Mouse (Mus musculus): ENCODE results near the gene Tprgl. TPM values are rescaled to one million over a fixed set of nuclear protein-coding genes. Genes with fewer than 3 reads are reported as not detected.

Tprgl gene
- polyA plus RNA-seq, 2 experiments: 95.7 to 156 TPM

DNA sequence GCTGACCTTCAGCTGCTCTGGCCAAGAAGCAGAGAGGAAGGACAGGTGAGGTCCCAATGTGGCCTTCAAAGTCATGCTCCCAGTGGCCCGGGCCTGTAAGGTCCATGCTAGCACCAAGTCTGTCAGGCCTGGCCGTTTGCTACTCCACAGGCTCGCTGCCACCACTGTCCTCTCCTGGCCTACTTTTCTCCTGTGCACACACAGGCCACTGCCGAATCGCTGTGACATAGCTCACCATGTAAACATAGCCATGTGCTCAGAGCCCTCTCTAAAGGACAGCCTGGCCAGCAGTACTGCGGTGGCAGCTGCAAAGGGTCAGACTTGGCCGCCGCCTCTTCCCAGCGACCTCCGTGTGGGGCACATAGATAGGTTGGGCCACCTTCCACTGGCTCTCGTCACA is 6.4 kb downstream of the Tprgl start:
- Histone ChIP-seq H3K27me3 (ENCODE audit: control insufficient read depth, insufficient read depth, low read length) (no peaks in the 10 kb centered on the region), H3K27ac (replicated peaks; ENCODE audit: low read depth, low read length) (no peak overlapping the region), H3K4me2 (replicated peaks; ENCODE audit: low read depth, low read length, severe bottlenecking) (no peak overlapping the region), H3K9ac (ENCODE audit: low read depth, low read length, severe bottlenecking) (no peak overlapping the region), H3K4me3 (replicated peaks; ENCODE audit: low read length) (no peak overlapping the region), H3K36me3 (ENCODE audit: control insufficient read depth, insufficient read depth, low read length) (peaks cover 81% of the 10 kb centered on the region), H3K9me3 (ENCODE audit: control insufficient read depth, low read length) (no peaks in the 10 kb centered on the region), H3K4me1 (ENCODE audit: control insufficient read depth, insufficient read depth, low read length) (peaks cover under 1% of the 10 kb centered on the region; the same call in 1 of the 2 replicates)
- no peak for TF ChIP-seq POLR2A (IDR thresholded peaks at IDR 0.05; ENCODE audit: borderline replicate concordance, extremely low read depth, insufficient read depth, insufficient read length)
- ATAC-seq (ENCODE audit: low FRiP score, low read depth) (no peak), DNase-seq (ENCODE audit: low spot score) (no peak)
- WGBS: 75% methylated on average over 11 of the region's 11 CpGs

- peaks cover 32% of the 10 kb centered on the region for H3K36me3 ChIP-seq (ENCODE audit: control insufficient read depth, insufficient read depth, low read length)
- no peaks in the 10 kb centered on the region for H3K9me3 ChIP-seq (ENCODE audit: control insufficient read depth, low read length)
- H3K27ac ChIP-seq (replicated peaks; ENCODE audit: low read depth, low read length): no peak overlapping the region
- H3K4me1 ChIP-seq (ENCODE audit: control insufficient read depth, insufficient read depth, low read length): 0 out of 2 replicates have a peak, but pooled peaks cover 5% of the 10 kb centered on the region
- no peak for ATAC-seq (ENCODE audit: low FRiP score, low read depth)
- no peak overlapping the region for H3K4me3 ChIP-seq (replicated peaks; ENCODE audit: low read length)
- H3K27me3 ChIP-seq (ENCODE audit: control insufficient read depth, insufficient read depth, low read length): peaks cover 6% of the 10 kb centered on the region
- WGBS: 74% methylated on average over 10 of the region's 10 CpGs
- no peak overlapping the region for H3K4me2 ChIP-seq (replicated peaks; ENCODE audit: low read depth, low read length, severe bottlenecking)
- no peak overlapping the region for H3K9ac ChIP-seq (ENCODE audit: low read depth, low read length, severe bottlenecking)
- DNase-seq (ENCODE audit: low spot score): no peak
- no peak for TF ChIP-seq POLR2A (IDR thresholded peaks at IDR 0.05; ENCODE audit: borderline replicate concordance, extremely low read depth, insufficient read depth, insufficient read length)
Observed at GRCm38 (mm10) chr4:154146342-154146741, 14.1 kb downstream of the Tprgl start.

DNA sequence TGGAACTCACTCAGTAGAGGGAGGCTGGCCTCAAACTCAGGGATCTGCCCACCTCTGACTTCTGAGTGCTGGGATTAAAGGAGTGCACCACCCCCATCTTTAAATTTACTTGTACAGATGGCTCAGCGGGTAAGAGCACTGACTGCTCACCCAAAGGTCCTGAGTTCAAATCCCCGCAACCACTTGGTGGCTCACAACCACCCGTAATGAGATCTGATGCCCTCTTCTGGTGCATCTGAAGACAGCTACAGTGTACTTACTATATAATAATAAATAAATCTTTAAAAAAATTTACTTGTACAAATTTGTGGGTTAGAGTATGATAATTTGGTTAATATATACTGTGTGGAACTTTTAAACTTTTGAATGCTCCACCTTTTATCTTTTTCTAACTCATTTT is 15.8 kb downstream of the Tprgl start:
- 76% methylated on average over 3 of the region's 3 CpGs for WGBS
- no peak for DNase-seq (ENCODE audit: low spot score)
- Histone ChIP-seq H3K27me3 (ENCODE audit: control insufficient read depth, insufficient read depth, low read length) (peaks cover 21% of the 10 kb centered on the region), H3K27ac (replicated peaks; ENCODE audit: low read depth, low read length) (no peak overlapping the region), H3K9ac (ENCODE audit: low read depth, low read length, severe bottlenecking) (no peak overlapping the region), H3K9me3 (ENCODE audit: control insufficient read depth, low read length) (no peaks in the 10 kb centered on the region), H3K36me3 (ENCODE audit: control insufficient read depth, insufficient read depth, low read length) (peaks cover 19% of the 10 kb centered on the region; the same call in 1 of the 2 replicates), H3K4me3 (replicated peaks; ENCODE audit: low read length) (no peak overlapping the region), H3K4me1 (ENCODE audit: control insufficient read depth, insufficient read depth, low read length) (peaks cover 15% of the 10 kb centered on the region; the same call in 1 of the 2 replicates), H3K4me2 (replicated peaks; ENCODE audit: low read depth, low read length, severe bottlenecking) (no peak overlapping the region)
- no peak for ATAC-seq (ENCODE audit: low FRiP score, low read depth)
- TF ChIP-seq POLR2A (IDR thresholded peaks at IDR 0.05; ENCODE audit: borderline replicate concordance, extremely low read depth, insufficient read depth, insufficient read length): no peak

GRCm38 (mm10) chr4:154142211-154143040 is 18.0 kb downstream of the Tprgl start, which contains the start of gene Wrap73:
TSS of gene Wrap73 (plus strand) at chr4:154142372.
- Histone ChIP-seq H3K4me1 (ENCODE audit: control insufficient read depth, insufficient read depth, low read length) (peaks cover 15% of the 10 kb centered on the region; the same call in 1 of the 2 replicates), H3K4me2 (replicated peaks; ENCODE audit: low read depth, low read length, severe bottlenecking) (peak within 1 kb of the TSS; percentile 83), H3K27me3 (ENCODE audit: control insufficient read depth, insufficient read depth, low read length) (peaks cover 43% of the 10 kb centered on the region), H3K27ac (replicated peaks; ENCODE audit: low read depth, low read length) (peak within 1 kb of the TSS; percentile 63), H3K36me3 (ENCODE audit: control insufficient read depth, insufficient read depth, low read length) (peaks cover 9% of the 10 kb centered on the region; the same call in 1 of the 2 replicates), H3K9ac (ENCODE audit: low read depth, low read length, severe bottlenecking) (peak within 1 kb of the TSS; percentile 68), H3K4me3 (replicated peaks; ENCODE audit: low read length) (peak within 1 kb of the TSS; percentile 64), H3K9me3 (ENCODE audit: control insufficient read depth, low read length) (no peaks in the 10 kb centered on the region)
- ATAC-seq (ENCODE audit: low FRiP score, low read depth) (peak; percentile 97), DNase-seq (ENCODE audit: low spot score) (peak; percentile 90)
- 3% methylated on average over 49 of the region's 49 CpGs for WGBS
- 0 out of 2 replicates have a peak, but pooled peaks have one; percentile 40 for TF ChIP-seq POLR2A (IDR thresholded peaks at IDR 0.05; ENCODE audit: borderline replicate concordance, extremely low read depth, insufficient read depth, insufficient read length)

- H3K36me3 ChIP-seq (ENCODE audit: control insufficient read depth, insufficient read depth, low read length): peaks cover 1% of the 10 kb centered on the region; the same call in 1 of the 2 replicates
- H3K9ac ChIP-seq (ENCODE audit: low read depth, low read length, severe bottlenecking): no peak overlapping the region; the same call in 1 of the 2 replicates
- no peak overlapping the region for H3K4me2 ChIP-seq (replicated peaks; ENCODE audit: low read depth, low read length, severe bottlenecking)
- DNase-seq (ENCODE audit: low spot score) (no peak), ATAC-seq (ENCODE audit: low FRiP score, low read depth) (no peak)
- WGBS: 2% methylated on average over 42 of the region's 42 CpGs
- peaks cover 15% of the 10 kb centered on the region; the same call in 1 of the 2 replicates for H3K4me1 ChIP-seq (ENCODE audit: control insufficient read depth, insufficient read depth, low read length)
- no peak overlapping the region for H3K27ac ChIP-seq (replicated peaks; ENCODE audit: low read depth, low read length)
- H3K27me3 ChIP-seq (ENCODE audit: control insufficient read depth, insufficient read depth, low read length): peaks cover 47% of the 10 kb centered on the region
- peak overlapping the region; percentile 3; the same call in 1 of the 2 replicates for H3K4me3 ChIP-seq (replicated peaks; ENCODE audit: low read length)
- H3K9me3 ChIP-seq (ENCODE audit: control insufficient read depth, low read length): no peaks in the 10 kb centered on the region
- TF ChIP-seq POLR2A (IDR thresholded peaks at IDR 0.05; ENCODE audit: borderline replicate concordance, extremely low read depth, insufficient read depth, insufficient read length): no peak
Observed at GRCm38 (mm10) chr4:154141009-154141867, 19.2 kb downstream of the Tprgl start.
